Mouse (Mus musculus) 416B (cell line): ENCODE results near the gene Zmynd15.
A peak's percentile ranks its signal among the peaks of the same experiment; 100 is the strongest.
"Not testable (repeated sequence)": the region's sequence is repeated elsewhere in the genome, so short reads cannot be mapped to it uniquely, and the experiment has no call there.

Experiments used
- DNase-seq: peaks from one replicate; pipeline ENCODE4 v3.0.0; 2011; ENCODE audit warnings: low read depth

The Zmynd15 gene

GRCm38 (mm10) chr11:70458688-70459600 is at the start of gene Zmynd15:
TSS of gene Zmynd15 (plus strand) at chr11:70459433.
- no peak for DNase-seq

DNA sequence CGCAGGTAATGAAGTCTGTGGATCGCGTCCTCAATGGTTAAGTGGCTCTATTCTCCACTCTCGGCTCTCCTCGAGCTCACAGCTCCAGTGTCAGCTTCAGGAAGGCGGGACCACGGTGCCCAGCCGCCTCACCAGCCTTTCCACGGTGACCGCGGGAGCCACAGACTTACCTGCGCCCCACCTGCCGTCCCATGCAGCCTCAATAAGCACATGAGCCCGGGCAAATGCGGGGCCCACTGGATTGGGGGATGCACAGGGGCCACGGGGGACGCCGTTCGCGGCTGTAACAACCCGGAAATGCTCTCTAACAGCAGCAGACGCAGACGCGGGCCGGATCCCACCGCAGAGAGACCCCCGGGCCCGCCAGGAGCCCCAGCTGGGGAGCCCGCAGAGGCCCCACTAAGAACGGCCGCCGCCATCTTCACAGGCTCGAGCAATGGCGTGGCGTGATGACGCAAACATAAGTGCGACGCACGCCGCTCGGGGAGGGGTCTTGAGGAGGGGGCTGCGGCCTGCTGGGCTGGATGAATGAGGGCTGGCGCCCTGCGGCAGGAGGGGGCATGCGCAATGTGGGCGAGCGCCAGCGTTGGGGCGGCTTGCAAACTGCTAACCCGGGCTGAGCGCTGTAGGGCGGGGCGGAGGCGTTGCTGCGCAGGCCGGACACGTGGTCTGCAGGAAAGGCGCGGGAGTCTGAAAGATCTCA is 49.5 kb upstream of the Zmynd15 start, which contains the start of gene Pelp1:
Gene Pelp1 (minus strand): TSS at position 438 of the 703 bp plus-strand sequence.
- DNase-seq, result peak; percentile 97

DNA sequence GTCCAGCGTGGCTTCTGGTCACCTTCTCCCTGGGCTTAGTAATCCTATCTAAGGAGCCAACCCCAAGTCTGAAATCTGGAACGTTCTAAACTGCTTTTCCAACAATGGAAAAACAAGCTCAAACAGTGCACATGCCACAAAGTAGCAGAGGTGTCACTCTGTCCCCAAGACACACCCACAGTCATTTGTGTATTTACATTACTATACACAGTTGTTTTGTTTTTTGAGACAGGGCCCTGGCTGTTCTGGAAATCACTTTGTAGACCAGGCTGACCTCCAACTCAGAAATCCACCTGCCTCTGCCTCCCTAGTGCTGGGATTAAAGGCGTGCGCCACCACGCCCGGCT is 49.0 kb upstream of the Zmynd15 start:
- no peak for DNase-seq

DNA sequence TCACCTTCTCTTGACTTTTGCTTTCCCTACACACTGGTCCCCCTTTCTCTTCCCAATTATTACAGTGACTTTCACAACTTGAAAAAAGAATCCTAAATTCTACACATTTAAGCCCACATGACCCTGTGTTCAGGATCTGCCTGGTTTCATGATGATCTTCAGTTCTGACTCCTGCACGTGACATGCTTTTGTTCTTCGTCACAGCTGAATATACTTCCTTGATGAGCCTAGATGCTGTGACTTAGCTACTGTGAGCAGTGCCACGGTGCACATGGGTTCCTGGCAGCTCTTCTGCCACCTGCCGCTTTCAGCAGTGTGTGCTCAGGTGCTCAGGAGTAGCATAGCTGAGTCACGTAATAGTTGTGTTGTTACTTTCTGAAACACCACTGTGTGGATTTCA is 46.6 kb upstream of the Zmynd15 start:
- DNase-seq, result no peak

DNA sequence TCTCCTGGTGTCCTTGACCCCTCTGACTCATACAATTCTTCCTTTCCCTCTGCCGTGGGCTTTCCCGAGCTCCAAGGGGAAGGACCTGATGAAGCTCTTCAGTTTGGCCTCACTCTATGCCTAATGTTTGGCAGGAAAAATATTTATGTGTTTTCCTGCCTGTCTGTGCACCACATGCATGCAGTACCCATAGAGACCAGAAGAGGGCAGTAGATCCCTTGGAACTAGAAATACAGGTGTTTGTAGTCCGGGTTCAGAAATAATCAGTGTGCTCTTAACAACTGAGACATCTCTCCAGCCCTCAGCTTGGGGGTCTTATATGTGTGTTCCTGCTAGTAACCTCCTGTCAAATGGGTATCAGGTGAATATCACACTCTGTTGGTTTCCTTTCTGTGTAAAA is 45.3 kb upstream of the Zmynd15 start:
- DNase-seq, result peak; percentile 84

- no peak for DNase-seq
These were observed 41.0 kb upstream of the Zmynd15 start for GRCm38 (mm10) chr11:70418199-70418598.

DNA sequence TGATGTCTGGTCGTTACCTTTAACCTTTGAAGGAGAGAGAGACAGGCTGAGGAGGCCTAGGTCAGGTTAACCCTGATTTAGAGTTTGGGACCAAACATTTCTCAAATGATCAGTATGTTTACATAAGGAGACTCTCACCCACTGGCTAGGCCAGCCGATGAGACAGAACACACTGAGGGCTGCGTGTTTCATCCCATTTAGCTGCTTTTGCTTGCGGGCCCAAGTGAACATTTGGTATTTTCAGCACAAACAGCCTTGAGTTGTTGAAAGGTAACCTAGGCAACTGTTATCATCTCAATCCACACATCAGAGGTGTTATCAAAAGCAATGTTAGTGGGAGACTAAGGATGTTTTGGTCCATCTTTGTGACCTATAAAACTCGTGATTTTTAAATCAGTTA is 39.7 kb upstream of the Zmynd15 start:
- DNase-seq, result no peak

DNA sequence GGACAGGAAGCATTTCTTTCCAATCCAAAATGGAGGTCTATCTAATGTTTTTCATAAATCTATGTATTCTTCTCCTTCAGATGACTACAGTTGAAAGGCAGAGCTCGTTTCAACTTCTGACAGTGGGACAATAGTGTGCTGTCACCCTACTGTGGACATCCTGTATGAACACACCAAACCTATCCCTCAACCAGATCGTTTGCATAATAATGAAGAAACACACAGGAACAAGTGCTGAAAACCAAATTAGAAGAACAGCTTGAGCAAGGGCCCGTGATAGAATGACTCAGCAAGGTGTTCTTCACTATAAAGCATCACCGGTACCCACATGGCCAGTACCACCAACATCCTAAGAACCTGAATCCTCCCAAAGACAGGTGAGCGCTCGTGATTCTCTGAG is 32.6 kb upstream of the Zmynd15 start:
- DNase-seq, result not testable (repeated sequence)

DNA sequence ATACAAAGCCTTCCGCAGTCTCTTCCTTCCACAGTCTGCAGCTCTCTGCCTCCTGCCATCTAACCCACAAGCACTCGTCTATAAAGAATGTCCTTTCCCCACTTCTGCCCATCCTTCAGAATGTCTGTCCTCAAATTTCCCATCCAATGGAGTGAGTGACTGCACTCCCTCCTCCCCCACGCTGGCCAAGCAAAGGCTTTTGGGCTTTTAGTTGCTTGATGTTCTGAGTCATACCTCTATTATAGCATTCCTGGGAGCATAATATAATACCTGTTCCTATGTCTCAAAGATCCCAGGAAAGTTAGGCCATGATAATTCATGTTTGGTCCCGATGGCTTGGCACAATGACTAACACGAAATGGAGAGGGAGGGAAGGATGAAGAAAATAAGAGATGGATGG is 27.7 kb upstream of the Zmynd15 start:
- no peak for DNase-seq

DNA sequence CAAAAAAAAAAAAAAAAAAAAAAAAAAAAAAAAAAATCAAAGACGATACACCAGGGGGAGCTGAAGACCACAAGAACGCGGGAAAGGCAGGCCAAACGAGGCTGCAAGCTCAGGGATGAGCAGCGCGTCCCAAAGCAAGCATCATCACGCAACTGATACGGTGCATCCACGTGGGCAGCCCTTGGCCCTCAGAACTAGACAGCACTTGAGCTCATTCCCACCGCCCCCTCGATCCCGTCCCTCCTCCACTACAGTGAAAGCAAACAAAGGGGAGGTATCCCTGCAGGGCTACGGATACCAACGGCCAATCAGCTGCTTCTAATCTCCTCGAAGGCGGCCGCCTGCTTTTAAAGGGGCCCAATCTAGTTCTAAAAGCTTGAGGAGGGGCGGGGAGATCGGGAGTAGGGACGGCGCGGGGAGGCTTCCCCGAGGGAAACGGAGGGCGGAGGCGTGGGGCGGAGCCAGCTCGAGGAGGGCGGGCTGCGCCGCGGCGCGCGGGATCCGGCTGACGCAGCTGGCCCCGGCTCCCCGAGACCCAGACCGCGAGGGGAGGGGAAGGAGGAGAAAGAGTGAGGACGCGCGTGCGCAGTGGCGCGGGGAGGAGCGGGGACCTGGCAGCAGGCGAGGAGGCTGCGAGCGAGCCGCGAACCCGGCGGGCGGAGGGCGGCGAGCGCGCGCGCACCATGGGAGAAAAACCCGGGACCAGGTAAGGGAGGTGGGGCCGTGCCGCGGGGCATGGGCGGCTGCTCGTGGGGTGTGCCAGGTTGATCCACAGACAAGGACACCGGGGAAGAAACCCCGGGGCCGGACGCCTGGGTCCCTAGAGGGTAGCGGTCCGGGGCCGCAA is 27.0 kb upstream of the Zmynd15 start, which contains the start of gene Arrb2:
Gene Arrb2 (plus strand): TSS at position 588 of the 847 bp plus-strand sequence.
- DNase-seq, result peak; percentile 98

DNA sequence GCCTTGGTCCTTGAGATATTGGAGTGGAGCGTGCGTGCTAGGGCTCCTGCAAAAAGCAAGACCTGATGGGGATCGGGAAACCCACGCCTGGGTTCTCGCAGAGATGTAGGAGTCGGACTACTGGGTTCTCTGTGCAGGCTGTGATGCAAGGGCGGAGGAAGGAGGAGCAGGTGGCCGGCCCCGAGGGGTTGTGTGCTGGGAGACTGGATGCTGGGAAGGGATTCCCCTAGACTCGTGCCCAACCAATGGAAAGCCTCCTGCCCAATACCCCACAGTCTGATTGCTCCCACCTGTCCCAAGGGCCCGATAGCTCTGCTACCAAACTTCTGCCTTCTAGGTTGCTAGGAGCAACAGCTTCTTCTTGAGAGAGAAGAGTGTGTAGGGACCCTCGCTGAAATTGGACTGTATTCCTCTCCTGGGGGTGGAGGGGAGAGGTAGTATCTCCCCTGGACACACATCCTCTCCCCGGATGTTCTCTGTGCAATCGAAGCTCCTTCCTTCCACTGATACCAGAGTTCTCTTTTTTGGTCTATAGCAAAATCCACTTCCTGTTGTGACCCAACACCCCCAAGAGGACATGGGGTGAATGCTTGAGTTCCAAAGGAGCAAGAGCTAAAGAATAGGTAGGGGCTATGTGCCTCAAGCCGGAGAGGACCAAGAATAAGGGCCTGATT is 26.2 kb upstream of the Zmynd15 start:
- peak; percentile 80 for DNase-seq

DNA sequence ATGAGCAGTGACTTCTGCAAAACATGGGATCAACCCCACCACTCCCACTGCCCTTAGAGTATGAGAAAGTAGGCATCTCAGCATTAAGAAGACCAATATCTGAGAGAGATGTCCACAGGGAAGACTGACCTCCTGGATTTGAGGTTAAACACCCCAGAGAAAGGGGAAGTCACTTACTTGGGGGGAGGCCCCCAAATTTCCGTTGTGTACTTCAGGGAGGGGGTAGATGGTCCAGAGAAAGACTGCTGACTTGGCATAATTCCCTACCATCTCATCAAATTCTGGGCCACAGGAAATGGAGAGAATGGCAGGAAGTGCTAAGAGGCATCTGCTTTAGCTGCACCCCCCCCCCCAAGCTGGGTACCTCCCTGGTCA is 25.7 kb upstream of the Zmynd15 start:
- peak; percentile 68 for DNase-seq

- DNase-seq, result no peak
These were observed 25.3 kb upstream of the Zmynd15 start for GRCm38 (mm10) chr11:70433951-70434350.

GRCm38 (mm10) chr11:70435476-70435875 is 23.8 kb upstream of the Zmynd15 start:
- peak; percentile 24 for DNase-seq

GRCm38 (mm10) chr11:70437426-70437825 is 21.8 kb upstream of the Zmynd15 start:
- peak; percentile 73 for DNase-seq

GRCm38 (mm10) chr11:70438728-70439374 is 20.4 kb upstream of the Zmynd15 start:
- DNase-seq, result no peak

DNA sequence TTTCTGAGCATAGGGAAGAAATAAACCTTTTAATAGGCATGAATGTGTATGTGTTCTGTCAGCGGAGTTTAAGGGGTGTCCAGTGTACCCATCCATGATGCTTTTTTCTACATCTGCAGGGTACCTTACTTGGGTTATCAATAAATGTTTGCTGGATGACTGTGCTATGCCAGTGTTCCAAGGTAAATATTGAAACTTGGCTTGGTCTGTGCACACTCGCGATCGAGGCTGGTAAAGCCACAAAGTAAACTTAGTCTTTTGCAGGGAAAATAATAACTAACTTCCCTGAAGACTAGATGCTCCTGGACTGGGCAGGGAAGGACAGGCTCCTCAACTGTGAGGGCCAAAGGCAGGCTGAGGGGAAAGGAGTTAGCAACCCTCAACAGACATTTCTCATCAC is 18.6 kb upstream of the Zmynd15 start:
- no peak for DNase-seq

- no peak for DNase-seq
These were observed 17.4 kb upstream of the Zmynd15 start for GRCm38 (mm10) chr11:70441882-70442281.

GRCm38 (mm10) chr11:70443964-70444363 is 15.3 kb upstream of the Zmynd15 start:
- DNase-seq, result no peak

GRCm38 (mm10) chr11:70444667-70445066 is 14.6 kb upstream of the Zmynd15 start:
- no peak for DNase-seq

DNA sequence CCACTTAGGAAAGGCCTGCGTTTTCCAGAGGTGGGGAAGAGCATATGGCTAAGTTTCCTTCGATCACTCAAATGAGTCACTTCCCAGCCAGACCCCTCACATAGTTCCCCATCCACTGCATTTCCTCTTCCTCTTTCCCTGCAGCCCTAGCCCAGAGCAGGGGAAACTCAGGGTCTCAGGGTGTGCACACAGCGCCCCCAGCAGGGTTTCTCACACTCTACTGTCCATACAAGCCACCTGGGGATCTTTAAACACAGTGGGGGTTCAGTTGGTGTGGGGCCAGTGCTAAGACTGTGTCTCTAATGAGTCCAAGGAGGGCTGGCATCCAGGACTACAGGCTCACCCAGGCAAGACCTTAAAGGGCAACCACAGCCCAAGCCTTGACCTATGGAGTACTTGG is 12.5 kb upstream of the Zmynd15 start:
- DNase-seq, result peak; percentile 27
